Mouse (Mus musculus) stomach, postnatal 0 days (tissue): ENCODE measurements around the gene Gm20929. TPM values are rescaled to one million over a fixed set of nuclear protein-coding genes. Genes with fewer than 3 reads are reported as not detected.
"Not testable (repeated sequence)": the region's sequence is repeated elsewhere in the genome, so short reads cannot be mapped to it uniquely, and the experiment has no call there.

ENCODE experiments used
- ATAC-seq: fragments of 200-750 bp; cut with Nextera tagmentation; 2 replicates; pipeline ENCODE4 v1.8.0; 2017; ENCODE audit not compliant: low FRiP score, low TSS enrichment
- DNase-seq: peaks from one replicate; pipeline ENCODE4 v3.0.0-alpha.2; 2016; ENCODE audit warnings: low spot score
- H3K27ac ChIP-seq: fragments of 300-500 bp; sonication (generic); replicated peaks from 2 replicates; pipeline ENCODE4 v1.5.1; 2014; ENCODE audit warnings: mild to moderate bottlenecking, control low read depth
- H3K27me3 ChIP-seq: fragments of 300-500 bp; sonication (generic); 2 replicates; pipeline ENCODE4 v1.6.1; 2014; ENCODE audit warnings: low read length; ENCODE audit not compliant: control insufficient read depth, insufficient read depth
- H3K36me3 ChIP-seq: fragments of 300-500 bp; sonication (generic); 2 replicates; pipeline ENCODE4 v1.6.1; 2014; ENCODE audit warnings: low read length, mixed read lengths; ENCODE audit not compliant: control insufficient read depth, insufficient read depth
- H3K4me1 ChIP-seq: fragments of 300-500 bp; sonication (generic); replicated peaks from 2 replicates; pipeline ENCODE4 v1.6.1; 2014; ENCODE audit warnings: antibody characterized with exemption; ENCODE audit not compliant: control insufficient read depth, insufficient read depth
- H3K4me2 ChIP-seq: fragments of 300-500 bp; sonication (generic); replicated peaks from 2 replicates; pipeline ENCODE4 v1.6.1; 2014; ENCODE audit warnings: low read depth, mild to moderate bottlenecking, control low read depth, moderate library complexity
- H3K4me3 ChIP-seq: fragments of 300-500 bp; sonication (generic); 2 replicates; pipeline ENCODE4 v1.5.1; 2014; ENCODE audit warnings: low read depth, low read length, control low read depth
- H3K9ac ChIP-seq: fragments of 300-500 bp; sonication (generic); 2 replicates; pipeline ENCODE4 v1.6.1; 2014; ENCODE audit warnings: mild to moderate bottlenecking, low read length, control low read depth, mixed read lengths
- H3K9me3 ChIP-seq: fragments of 300-500 bp; sonication (generic); 2 replicates; pipeline ENCODE4 v1.6.1; 2016; ENCODE audit warnings: low read length; ENCODE audit not compliant: control insufficient read depth
- WGBS: fragments of 180-500 bp; shearing (Covaris S2); extraction: QIAGEN DNeasy Blood & Tissue Kit; methylation state at CpG from one replicate; pipeline ENCODE4 v1.1.7; 2014; 5-methylcytosine and 5-hydroxymethylcytosine counted together
- polyA plus RNA-seq: library from polyadenylated mRNA; unstranded; fragments of >200 nt; fragmentation: Nextera tagmentation; extraction: Ambion mirVana; gene quantifications from 2 replicates; pipeline ENCODE4 v1.2.1, GENCODE M21; 2015

Gene Gm20929
- polyA plus RNA-seq = not detected in 2 replicates

GRCm38 (mm10) chrY:53843649-53844048 is at the start of gene Gm20929:
Gene Gm20929 (plus strand): TSS chrY:53843949.
- ATAC-seq, H3K27me3 ChIP-seq, H3K4me2 ChIP-seq, H3K4me3 ChIP-seq, DNase-seq, H3K36me3 ChIP-seq, H3K9ac ChIP-seq, H3K27ac ChIP-seq, H3K4me1 ChIP-seq, H3K9me3 ChIP-seq: not testable (repeated sequence)
- no CpG with 5 or more reads among the region's 6 CpGs for WGBS
